Mouse (Mus musculus) intestine, embryonic 15.5 days (tissue): ENCODE measurements at regions not wholly inside any gene's neighbourhood (a gene's known extent, or its start where the extent isn't known, plus 50 kb on each side); places are given as distances from the start of the nearest gene placed in this dataset.

Source experiments
- ATAC-seq: fragments of 200-750 bp; cut with Nextera tagmentation; 2 replicates; pipeline ENCODE4 v1.8.0; 2017; ENCODE audit warnings: moderate TSS enrichment, moderate library complexity
- H3K27ac ChIP-seq: fragments of 300-500 bp; sonication (generic); 2 replicates; pipeline ENCODE4 v1.5.1; 2015; ENCODE audit warnings: mild to moderate bottlenecking, inconsistent platforms
- H3K27me3 ChIP-seq: fragments of 300-500 bp; sonication (generic); replicated peaks from 2 replicates; pipeline ENCODE4 v1.6.1; 2015; ENCODE audit warnings: inconsistent platforms
- H3K36me3 ChIP-seq: fragments of 300-500 bp; sonication (generic); 2 replicates; pipeline ENCODE4 v1.6.1; 2015; ENCODE audit warnings: inconsistent platforms
- H3K4me1 ChIP-seq: fragments of 300-500 bp; sonication (generic); replicated peaks from 2 replicates; pipeline ENCODE4 v1.6.1; 2015; ENCODE audit warnings: inconsistent platforms
- H3K4me2 ChIP-seq: fragments of 300-500 bp; sonication (generic); replicated peaks from 2 replicates; pipeline ENCODE4 v1.6.1; 2015; ENCODE audit warnings: mild to moderate bottlenecking, inconsistent platforms
- H3K4me3 ChIP-seq: fragments of 300-500 bp; sonication (generic); replicated peaks from 2 replicates; pipeline ENCODE4 v1.5.1; 2015; ENCODE audit warnings: inconsistent platforms
- H3K9ac ChIP-seq: fragments of 300-500 bp; sonication (generic); 2 replicates; pipeline ENCODE4 v1.6.1; 2015; ENCODE audit warnings: inconsistent platforms
- H3K9me3 ChIP-seq: fragments of 300-500 bp; sonication (generic); 2 replicates; pipeline ENCODE4 v1.6.1; 2016; ENCODE audit warnings: inconsistent platforms
- whole genome bisulfite sequencing: fragments of 180-500 bp; shearing (Covaris S2); methylation state at CpG from one replicate; pipeline ENCODE4 v1.1.7; 2015; 5-methylcytosine and 5-hydroxymethylcytosine counted together

DNA sequence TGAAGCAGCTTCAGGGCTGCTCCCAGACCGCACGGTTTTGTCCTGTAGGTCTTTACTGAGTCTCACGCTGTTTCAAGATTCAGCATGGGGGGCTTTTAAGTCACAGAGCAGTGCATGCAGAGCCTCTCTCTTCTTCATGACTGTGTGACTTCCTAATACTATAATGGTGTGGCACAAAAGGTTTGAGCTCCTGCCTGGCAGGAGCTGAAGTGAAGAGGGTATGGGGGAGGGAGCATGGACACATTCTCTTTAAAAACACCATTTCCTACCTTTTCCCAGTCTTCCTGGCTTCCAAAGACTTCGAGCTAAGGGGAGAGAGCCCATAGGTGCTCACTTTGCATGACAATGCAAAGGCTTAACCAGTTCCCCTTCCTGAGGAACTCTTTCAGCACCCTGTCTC lies 934.9 kb upstream of the Gm5150 start:
- no peaks in the 10 kb centered on the region for H3K9me3 ChIP-seq
- no peaks in the 10 kb centered on the region for H3K36me3 ChIP-seq
- H3K4me2 ChIP-seq: no peak overlapping the region

GRCm38 (mm10) chr3:16939533-16939932 lies 933.3 kb upstream of the Gm5150 start:
- Histone ChIP-seq H3K36me3 (no peaks in the 10 kb centered on the region), H3K27me3 (no peaks in the 10 kb centered on the region), H3K4me3 (no peak overlapping the region), H3K4me2 (no peak overlapping the region), H3K9ac (no peak overlapping the region), H3K9me3 (no peaks in the 10 kb centered on the region), H3K4me1 (no peaks in the 10 kb centered on the region), H3K27ac (no peak overlapping the region)
- no peak for ATAC-seq
- WGBS: 86% methylated on average over 6 of the region's 6 CpGs

More for the DNA sequence above, 934.9 kb upstream of the Gm5150 start:
- WGBS: 21% methylated on average over 4 of the region's 4 CpGs
- H3K4me3 ChIP-seq: no peak overlapping the region
- ATAC-seq: no peak
- H3K27ac ChIP-seq: no peak overlapping the region
- no peaks in the 10 kb centered on the region for H3K4me1 ChIP-seq
- H3K9ac ChIP-seq: no peak overlapping the region
- H3K27me3 ChIP-seq: no peaks in the 10 kb centered on the region

DNA sequence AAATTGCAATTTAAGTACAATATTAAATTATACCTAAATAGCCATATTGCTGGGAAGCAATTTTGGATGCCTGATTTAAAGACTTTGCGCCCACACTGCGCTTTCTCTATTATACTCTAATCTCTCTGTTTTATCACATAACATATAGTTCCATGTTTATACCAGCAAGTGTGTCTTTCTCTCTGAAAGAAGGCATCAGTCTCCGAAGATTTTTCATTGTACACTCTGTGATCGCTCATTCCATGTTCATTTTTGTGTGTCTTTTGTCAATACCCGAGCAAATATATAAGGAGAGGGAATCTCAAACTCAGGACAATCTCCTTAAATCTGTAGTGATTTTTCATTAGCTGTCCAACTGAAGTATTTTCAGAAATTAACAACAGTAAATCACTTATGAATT lies 932.9 kb upstream of the Gm5150 start:
- Histone ChIP-seq H3K27ac (no peak overlapping the region), H3K4me1 (no peaks in the 10 kb centered on the region), H3K9ac (no peak overlapping the region), H3K4me2 (no peak overlapping the region), H3K4me3 (no peak overlapping the region), H3K9me3 (no peaks in the 10 kb centered on the region), H3K36me3 (no peaks in the 10 kb centered on the region), H3K27me3 (no peaks in the 10 kb centered on the region)
- no peak for ATAC-seq
- WGBS: 90% methylated on average over 5 of the region's 5 CpGs

GRCm38 (mm10) chr3:16938491-16939001 lies 932.3 kb upstream of the Gm5150 start:
- 75% methylated on average over 11 of the region's 11 CpGs for WGBS
- H3K4me2 ChIP-seq: no peak overlapping the region
- ATAC-seq: no peak

GRCm38 (mm10) chr3:16930299-16930698 lies 924.1 kb upstream of the Gm5150 start:
- no peaks in the 10 kb centered on the region for H3K36me3 ChIP-seq
- no peak for ATAC-seq
- no peak overlapping the region for H3K4me3 ChIP-seq
- H3K27ac ChIP-seq: no peak overlapping the region
- no peaks in the 10 kb centered on the region for H3K27me3 ChIP-seq
- 64% methylated on average over 3 of the region's 3 CpGs for WGBS
- no peak overlapping the region for H3K4me2 ChIP-seq
- H3K9me3 ChIP-seq: no peaks in the 10 kb centered on the region
- no peaks in the 10 kb centered on the region for H3K4me1 ChIP-seq
- no peak overlapping the region for H3K9ac ChIP-seq

More at GRCm38 (mm10) chr3:16938491-16939001, 932.3 kb upstream of the Gm5150 start:
- Histone ChIP-seq H3K4me1 (no peaks in the 10 kb centered on the region), H3K9ac (no peak overlapping the region), H3K27me3 (no peaks in the 10 kb centered on the region), H3K36me3 (no peaks in the 10 kb centered on the region), H3K9me3 (no peaks in the 10 kb centered on the region), H3K4me3 (no peak overlapping the region), H3K27ac (no peak overlapping the region)

DNA sequence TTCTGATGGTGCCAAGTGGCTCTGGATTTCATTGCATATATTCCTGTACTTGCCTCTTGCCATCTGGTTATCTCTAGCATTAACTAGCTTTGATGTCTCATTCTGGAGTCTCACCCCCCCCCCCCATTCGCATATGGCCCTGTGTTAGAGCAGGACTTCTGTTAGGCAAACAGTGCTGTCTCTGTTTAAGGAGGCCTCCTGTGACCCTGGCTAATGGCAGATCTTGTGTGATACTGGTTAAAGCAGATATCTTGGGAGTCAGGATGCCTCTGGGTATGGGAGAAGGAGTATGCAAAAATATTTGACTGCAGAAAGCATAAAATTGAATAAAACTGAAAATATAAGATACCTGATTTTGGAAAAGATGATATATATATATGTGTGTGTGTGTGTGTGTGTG lies 923.6 kb upstream of the Gm5150 start:
- no peak for ATAC-seq
- no peaks in the 10 kb centered on the region for H3K4me1 ChIP-seq
- no peak overlapping the region for H3K4me3 ChIP-seq
- H3K9ac ChIP-seq: no peak overlapping the region
- H3K27ac ChIP-seq: no peak overlapping the region
- no peaks in the 10 kb centered on the region for H3K36me3 ChIP-seq
- H3K4me2 ChIP-seq: no peak overlapping the region
- H3K27me3 ChIP-seq: no peaks in the 10 kb centered on the region
- WGBS: 65% methylated on average over 1 of the region's 1 CpGs
- H3K9me3 ChIP-seq: no peaks in the 10 kb centered on the region

DNA sequence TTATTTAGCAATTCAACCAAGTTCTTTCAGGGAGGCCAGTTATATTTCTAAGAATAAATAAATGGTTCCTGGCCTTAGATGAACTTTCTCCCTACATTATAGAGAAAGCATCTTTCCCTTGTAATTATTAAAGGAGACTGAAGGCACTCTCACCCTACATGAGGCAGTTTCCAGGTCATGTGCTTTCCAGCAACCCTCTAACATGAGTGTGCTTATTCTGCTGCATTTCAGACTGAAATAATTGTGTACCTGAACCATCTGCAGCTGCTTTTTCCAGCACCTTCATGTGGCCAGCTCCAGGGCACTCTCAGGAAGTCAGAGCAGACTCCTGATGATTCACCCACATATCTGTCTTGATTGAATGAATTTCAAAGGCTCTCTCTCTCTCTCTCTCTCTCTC lies 917.8 kb upstream of the Gm5150 start:
- Histone ChIP-seq H3K27ac (no peak overlapping the region), H3K4me2 (no peak overlapping the region), H3K4me1 (no peaks in the 10 kb centered on the region), H3K9me3 (no peaks in the 10 kb centered on the region), H3K4me3 (no peak overlapping the region), H3K27me3 (no peaks in the 10 kb centered on the region), H3K36me3 (no peaks in the 10 kb centered on the region), H3K9ac (no peak overlapping the region)
- ATAC-seq: no peak

GRCm38 (mm10) chr3:16923234-16923914 lies 917.1 kb upstream of the Gm5150 start:
- H3K27ac ChIP-seq: no peak overlapping the region
- H3K4me1 ChIP-seq: no peaks in the 10 kb centered on the region
- H3K9me3 ChIP-seq: no peaks in the 10 kb centered on the region
- H3K27me3 ChIP-seq: no peaks in the 10 kb centered on the region
- ATAC-seq: no peak
- H3K4me3 ChIP-seq: no peak overlapping the region
- H3K9ac ChIP-seq: no peak overlapping the region
- H3K36me3 ChIP-seq: no peaks in the 10 kb centered on the region
- H3K4me2 ChIP-seq: no peak overlapping the region

- no peak overlapping the region for H3K4me3 ChIP-seq
- H3K9me3 ChIP-seq: no peaks in the 10 kb centered on the region
- WGBS: 78% methylated on average over 6 of the region's 6 CpGs
- no peak overlapping the region for H3K4me2 ChIP-seq
- no peak overlapping the region for H3K9ac ChIP-seq
- ATAC-seq: no peak
- no peaks in the 10 kb centered on the region for H3K27me3 ChIP-seq
- no peaks in the 10 kb centered on the region for H3K4me1 ChIP-seq
- no peak overlapping the region for H3K27ac ChIP-seq
- no peaks in the 10 kb centered on the region for H3K36me3 ChIP-seq
Measured at GRCm38 (mm10) chr3:16921330-16921729, 915.1 kb upstream of the Gm5150 start.

- Histone ChIP-seq H3K9me3 (no peaks in the 10 kb centered on the region), H3K27me3 (no peaks in the 10 kb centered on the region), H3K4me2 (no peak overlapping the region), H3K9ac (no peak overlapping the region), H3K4me3 (no peak overlapping the region), H3K36me3 (no peaks in the 10 kb centered on the region), H3K27ac (no peak overlapping the region), H3K4me1 (no peaks in the 10 kb centered on the region)
- WGBS: 85% methylated on average over 2 of the region's 2 CpGs
- no peak for ATAC-seq
Measured at GRCm38 (mm10) chr3:16918374-16918773, 912.1 kb upstream of the Gm5150 start.

DNA sequence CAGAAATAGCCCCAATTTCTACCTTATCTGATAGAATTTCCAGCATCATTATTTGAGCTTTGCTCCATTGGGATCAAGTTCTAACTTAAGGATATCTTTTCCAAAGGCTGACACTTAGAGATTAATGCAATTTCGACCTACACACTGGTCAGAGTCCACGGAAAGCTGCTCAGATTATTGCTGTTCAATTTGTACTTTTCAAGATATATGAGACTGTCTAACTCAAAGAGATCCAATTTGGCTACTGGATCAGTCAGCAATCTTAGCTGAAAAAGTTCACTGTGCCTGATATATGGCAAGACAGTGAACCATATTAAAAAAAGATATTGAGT lies 909.8 kb upstream of the Gm5150 start:
- 56% methylated on average over 2 of the region's 2 CpGs for WGBS
- Histone ChIP-seq H3K27me3 (no peaks in the 10 kb centered on the region), H3K27ac (no peak overlapping the region), H3K9ac (no peak overlapping the region), H3K9me3 (no peaks in the 10 kb centered on the region), H3K36me3 (no peaks in the 10 kb centered on the region), H3K4me1 (no peaks in the 10 kb centered on the region), H3K4me2 (no peak overlapping the region), H3K4me3 (no peak overlapping the region)
- peak; percentile 68 for ATAC-seq

DNA sequence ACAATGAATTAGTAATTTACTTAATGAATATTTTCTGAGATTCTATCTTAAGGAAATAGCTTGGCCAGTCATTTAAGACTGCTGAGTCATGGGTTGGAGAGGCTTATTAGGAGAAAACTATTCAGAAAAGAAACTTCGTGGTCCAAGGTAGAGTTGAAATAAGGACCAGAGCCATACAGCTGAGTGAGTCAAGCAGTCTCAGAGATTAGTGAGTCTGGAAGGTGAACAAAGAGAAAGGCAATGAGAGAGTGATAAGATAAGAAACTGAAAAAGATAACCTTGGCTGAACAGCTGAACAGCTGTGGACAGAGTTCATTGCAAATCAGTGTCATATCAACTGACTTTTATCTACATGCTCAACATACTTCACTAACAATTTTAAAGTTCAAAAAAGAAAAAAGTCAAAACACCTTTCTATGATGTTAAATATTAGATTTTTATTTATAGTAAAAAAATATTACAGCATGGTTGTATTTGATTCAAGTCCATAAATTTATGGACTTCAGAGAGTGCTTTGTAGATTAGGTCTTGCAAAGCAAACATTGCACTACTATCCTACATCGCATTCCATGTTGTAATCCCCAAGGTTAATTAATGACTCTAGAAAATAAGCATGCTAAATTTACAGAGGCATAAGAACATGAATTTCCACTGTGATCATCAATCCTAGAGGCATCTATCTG lies 909.3 kb upstream of the Gm5150 start:
- 59% methylated on average over 2 of the region's 2 CpGs for WGBS
- Histone ChIP-seq H3K27me3 (no peaks in the 10 kb centered on the region), H3K4me2 (no peak overlapping the region), H3K9ac (no peak overlapping the region), H3K4me3 (no peak overlapping the region), H3K36me3 (no peaks in the 10 kb centered on the region), H3K4me1 (no peaks in the 10 kb centered on the region), H3K9me3 (no peaks in the 10 kb centered on the region), H3K27ac (no peak overlapping the region)
- ATAC-seq: peak; percentile 96

DNA sequence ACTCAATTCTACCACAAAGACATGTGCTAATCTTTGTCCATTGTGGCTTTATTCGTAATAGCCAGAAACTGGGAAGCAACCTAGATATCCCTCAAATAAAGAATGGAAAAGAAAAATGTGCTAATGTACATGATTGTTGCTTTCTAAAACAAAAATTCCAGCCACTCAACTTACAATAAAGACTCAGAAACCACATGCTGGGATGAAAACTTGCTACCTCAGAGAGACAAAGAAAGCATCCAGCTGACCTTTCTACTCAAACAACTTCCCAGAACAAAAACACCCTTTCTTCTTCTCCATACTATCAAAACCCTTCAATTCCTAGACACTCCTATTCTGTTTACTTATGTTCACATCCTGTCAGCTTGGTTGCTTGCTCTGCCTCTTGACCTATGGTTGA lies 881.9 kb upstream of the Gm5150 start:
- no peaks in the 10 kb centered on the region for H3K9me3 ChIP-seq
- no peaks in the 10 kb centered on the region for H3K4me1 ChIP-seq
- no peak overlapping the region for H3K4me3 ChIP-seq
- H3K27me3 ChIP-seq: no peaks in the 10 kb centered on the region
- ATAC-seq: no peak
- 93% methylated on average over 1 of the region's 1 CpGs for WGBS
- no peak overlapping the region for H3K27ac ChIP-seq
- H3K4me2 ChIP-seq: no peak overlapping the region
- H3K9ac ChIP-seq: no peak overlapping the region
- H3K36me3 ChIP-seq: no peaks in the 10 kb centered on the region
